Mouse (Mus musculus) urinary bladder, adult 18-20 months (tissue): Measurements from ENCODE around the gene Cgnl1.

Source experiments
- DNase-seq, 2 experiments: peaks; one replicate each; pipeline ENCODE4 v3.0.0; 2022; ENCODE audit warnings: low spot score in 2 of 2, mixed read lengths in 2 of 2

The Cgnl1 gene

DNA sequence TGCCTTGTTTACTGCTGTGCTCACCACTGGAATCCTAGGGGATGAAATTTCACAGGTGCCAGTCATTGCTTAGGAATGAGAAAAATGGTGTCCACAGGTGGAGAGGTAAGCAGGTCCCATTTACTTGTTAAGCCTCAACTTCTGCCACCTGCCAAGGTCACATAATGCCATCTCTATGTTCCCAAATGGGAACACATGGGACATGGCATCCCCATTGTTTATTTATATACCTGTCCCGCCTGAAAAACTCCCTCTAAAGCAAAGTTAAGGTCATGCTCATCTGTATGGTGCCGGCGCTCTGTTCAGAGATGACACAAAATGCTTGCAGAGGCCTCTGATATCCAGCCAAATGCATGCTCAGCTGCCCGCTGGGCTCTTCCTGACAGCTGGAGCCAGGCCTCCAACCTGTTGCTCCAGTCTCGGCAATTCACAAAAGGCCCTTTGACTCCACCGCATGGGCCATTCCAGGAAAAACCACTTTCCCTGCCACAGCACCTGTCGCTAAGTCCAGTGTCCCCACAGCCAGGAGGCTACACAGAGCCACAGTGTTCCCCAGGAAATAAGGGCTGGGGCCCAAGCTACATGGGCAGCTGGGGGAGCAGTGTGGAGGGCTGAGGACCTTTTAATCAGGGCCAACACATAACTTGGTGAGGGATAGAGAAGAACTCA is 192.4 kb downstream of the Cgnl1 start:
- no peak for DNase-seq
